Mouse (Mus musculus) hindbrain, embryonic 11.5 days (tissue): ENCODE measurements around the gene Apoc4. TPM values are rescaled to one million over a fixed set of nuclear protein-coding genes. Genes with fewer than 3 reads are reported as not detected.

ENCODE experiments used
- ATAC-seq: fragments of 200-750 bp; cut with Nextera tagmentation; 2 replicates; pipeline ENCODE4 v1.8.0; 2017; ENCODE audit warnings: mild to moderate bottlenecking, moderate TSS enrichment, moderate library complexity; ENCODE audit not compliant: low FRiP score
- DNase-seq: peaks from one replicate; pipeline ENCODE4 v3.0.0-alpha.2; 2015; ENCODE audit warnings: low spot score
- H3K27ac ChIP-seq: fragments of 300-500 bp; sonication (generic); 2 replicates; pipeline ENCODE4 v1.5.1; 2014; ENCODE audit warnings: mild to moderate bottlenecking, low read depth, low read length
- H3K27me3 ChIP-seq: fragments of 300-500 bp; sonication (generic); 2 replicates; pipeline ENCODE4 v1.6.1; 2014; ENCODE audit warnings: mild to moderate bottlenecking, low read length, moderate library complexity, mixed read lengths; ENCODE audit not compliant: control insufficient read depth, insufficient read depth
- H3K36me3 ChIP-seq: fragments of 300-500 bp; sonication (generic); 2 replicates; pipeline ENCODE4 v1.6.1; 2014; ENCODE audit warnings: mild to moderate bottlenecking, low read length, moderate library complexity, mixed read lengths; ENCODE audit not compliant: control insufficient read depth, insufficient read depth
- H3K4me1 ChIP-seq: fragments of 300-500 bp; sonication (generic); replicated peaks from 2 replicates; pipeline ENCODE4 v1.6.1; 2014; ENCODE audit warnings: low read length, mixed read lengths; ENCODE audit not compliant: control insufficient read depth, insufficient read depth
- H3K4me2 ChIP-seq: fragments of 300-500 bp; sonication (generic); replicated peaks from 2 replicates; pipeline ENCODE4 v1.6.1; 2014; ENCODE audit warnings: mild to moderate bottlenecking, low read depth, low read length
- H3K4me3 ChIP-seq: fragments of 300-500 bp; sonication (generic); 2 replicates; pipeline ENCODE4 v1.5.1; 2014; ENCODE audit warnings: low read depth, low read length
- H3K9ac ChIP-seq: fragments of 300-500 bp; sonication (generic); 2 replicates; pipeline ENCODE4 v1.6.1; 2014; ENCODE audit warnings: low read depth, low read length
- H3K9me3 ChIP-seq: fragments of 300-500 bp; sonication (generic); 2 replicates; pipeline ENCODE4 v1.6.1; 2016; ENCODE audit warnings: low read length; ENCODE audit not compliant: control insufficient read depth
- WGBS: fragments of 180-500 bp; shearing (Covaris S2); extraction: QIAGEN DNeasy Blood & Tissue Kit; methylation state at CpG from one replicate; pipeline ENCODE4 v1.1.7; 2014; 5-methylcytosine and 5-hydroxymethylcytosine counted together
- polyA plus RNA-seq: library from polyadenylated mRNA; unstranded; fragments of >200 nt; fragmentation: Nextera tagmentation; extraction: Ambion mirVana; gene quantifications from 2 replicates; pipeline ENCODE4 v1.2.1, GENCODE M21; 2014

Apoc4 gene
- polyA plus RNA-seq, 1 experiment from 2014 or later: not detected

DNA sequence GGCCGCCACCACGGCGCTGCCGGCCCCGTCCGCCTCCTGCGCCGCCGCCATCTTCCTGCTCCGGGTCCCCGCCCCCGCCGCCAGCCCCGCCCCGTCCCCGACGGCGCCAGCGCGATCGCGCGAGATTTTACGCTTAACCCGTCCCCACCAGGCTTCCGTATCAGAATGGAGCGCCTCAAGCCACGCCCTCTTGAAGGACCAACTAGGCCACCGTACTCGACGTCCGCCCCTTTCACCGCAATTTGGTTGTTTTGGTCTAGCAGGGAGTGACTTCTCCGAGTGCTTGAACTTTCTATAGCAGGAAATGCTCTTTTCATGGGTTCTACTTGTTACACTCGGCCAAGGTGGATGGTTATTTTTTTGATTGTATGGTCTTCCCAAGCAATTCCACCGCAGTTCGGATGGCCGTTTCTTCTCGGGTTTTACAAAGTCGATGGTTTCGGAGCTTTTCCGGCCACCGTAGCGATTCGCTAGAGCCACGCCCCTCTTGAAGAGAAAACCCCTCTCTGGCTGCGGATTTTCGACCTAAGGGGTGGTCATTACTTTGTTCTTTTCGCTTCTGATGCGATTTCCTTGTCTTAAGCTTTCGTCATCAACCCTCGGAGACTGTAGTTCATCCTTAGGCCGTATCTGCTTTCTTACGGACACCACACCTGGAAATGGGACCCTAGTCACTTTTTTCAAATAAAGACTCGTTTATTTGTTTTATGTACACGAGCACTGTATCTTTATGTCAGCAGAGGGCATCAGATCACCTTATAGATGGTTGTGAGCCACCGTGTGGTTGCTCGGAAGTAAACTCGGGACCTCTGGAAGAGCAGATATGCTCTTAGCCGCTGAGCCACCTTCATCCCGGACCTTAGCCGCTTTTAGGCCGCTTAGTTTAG, 16.1 kb downstream of the Apoc4 start, which contains the start of gene Clptm1:
Gene Clptm1, minus strand, starts transcription at position 79 of the 887 bp plus-strand sequence.
- H3K27me3 ChIP-seq: no peaks in the 10 kb centered on the region
- peak; percentile 97 for DNase-seq
- peak within 1 kb of the TSS; percentile 87 for H3K27ac ChIP-seq
- H3K9me3 ChIP-seq: no peaks in the 10 kb centered on the region
- WGBS: under 1% methylated on average over 63 of the region's 63 CpGs
- peak; percentile 88 for ATAC-seq
- H3K4me1 ChIP-seq: peaks cover 9% of the 10 kb centered on the region
- H3K4me3 ChIP-seq: peak within 1 kb of the TSS; percentile 100
- peak within 1 kb of the TSS; percentile 88 for H3K9ac ChIP-seq
- 0 out of 2 replicates have a peak, but pooled peaks cover 4% of the 10 kb centered on the region for H3K36me3 ChIP-seq
- H3K4me2 ChIP-seq: peak within 1 kb of the TSS; percentile 77

DNA sequence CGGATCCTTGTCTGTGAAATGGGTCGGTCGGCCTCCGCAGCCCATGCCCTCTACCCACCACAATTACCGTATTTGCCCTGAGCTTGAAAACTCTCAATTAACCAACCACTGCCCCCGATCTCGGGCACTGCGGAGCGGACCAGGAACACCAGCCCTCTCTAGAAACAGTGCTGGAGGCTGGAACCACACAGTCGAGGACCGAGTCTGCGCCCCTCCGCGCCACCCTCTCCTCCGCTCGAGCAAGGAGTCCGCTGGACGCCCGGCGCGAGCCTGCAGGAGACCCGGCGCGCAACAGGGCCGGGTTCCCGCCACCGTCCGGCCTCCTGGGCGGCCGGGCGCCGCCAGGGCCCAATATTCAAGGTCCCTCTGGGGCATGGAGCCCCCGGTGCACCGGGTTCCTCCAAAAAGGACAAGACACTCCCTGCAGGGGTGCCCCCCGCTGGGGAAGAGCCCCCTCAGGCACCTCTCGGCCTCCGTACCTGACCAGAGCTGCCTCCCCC, 16.8 kb downstream of the Apoc4 start:
- H3K4me1 ChIP-seq: peaks cover 9% of the 10 kb centered on the region
- H3K27me3 ChIP-seq: no peaks in the 10 kb centered on the region
- DNase-seq: no peak
- WGBS: under 1% methylated on average over 37 of the region's 37 CpGs
- peak overlapping the region; percentile 53 for H3K27ac ChIP-seq
- H3K9ac ChIP-seq: peak overlapping the region; percentile 88
- ATAC-seq: peak; percentile 65
- H3K4me3 ChIP-seq: peak overlapping the region; percentile 100
- no peaks in the 10 kb centered on the region for H3K9me3 ChIP-seq
- H3K4me2 ChIP-seq: peak overlapping the region; percentile 77
- 0 out of 2 replicates have a peak, but pooled peaks cover 4% of the 10 kb centered on the region for H3K36me3 ChIP-seq

DNA sequence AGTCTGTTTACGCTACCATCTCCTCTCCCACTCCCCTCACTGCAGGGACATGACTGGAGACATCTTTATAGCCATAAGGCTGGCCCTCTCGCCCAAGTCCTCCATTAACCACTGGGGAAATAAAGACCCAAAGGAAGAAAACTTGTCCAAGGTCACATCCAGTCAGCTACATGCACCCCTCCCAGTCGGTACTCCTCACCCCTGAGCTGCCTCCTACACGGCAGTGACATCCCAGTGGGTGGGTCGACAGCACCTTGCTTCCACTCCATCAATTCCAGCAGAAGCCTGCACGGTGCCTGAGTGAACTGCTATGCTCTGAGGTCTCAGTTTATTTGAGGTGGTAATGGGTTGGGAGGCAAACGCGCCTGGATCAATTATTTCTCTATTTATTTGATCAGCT, 17.3 kb downstream of the Apoc4 start:
- WGBS: 17% methylated on average over 8 of the region's 8 CpGs
- Histone ChIP-seq H3K4me3 (peak overlapping the region; percentile 100), H3K9me3 (no peaks in the 10 kb centered on the region), H3K4me1 (peaks cover 9% of the 10 kb centered on the region), H3K27me3 (no peaks in the 10 kb centered on the region), H3K36me3 (0 out of 2 replicates have a peak, but pooled peaks cover 4% of the 10 kb centered on the region), H3K9ac (peak overlapping the region; percentile 88), H3K27ac (no peak overlapping the region), H3K4me2 (peak overlapping the region; percentile 77)
- ATAC-seq: 0 out of 2 replicates have a peak, but pooled peaks have one; percentile 10
- DNase-seq: no peak

DNA sequence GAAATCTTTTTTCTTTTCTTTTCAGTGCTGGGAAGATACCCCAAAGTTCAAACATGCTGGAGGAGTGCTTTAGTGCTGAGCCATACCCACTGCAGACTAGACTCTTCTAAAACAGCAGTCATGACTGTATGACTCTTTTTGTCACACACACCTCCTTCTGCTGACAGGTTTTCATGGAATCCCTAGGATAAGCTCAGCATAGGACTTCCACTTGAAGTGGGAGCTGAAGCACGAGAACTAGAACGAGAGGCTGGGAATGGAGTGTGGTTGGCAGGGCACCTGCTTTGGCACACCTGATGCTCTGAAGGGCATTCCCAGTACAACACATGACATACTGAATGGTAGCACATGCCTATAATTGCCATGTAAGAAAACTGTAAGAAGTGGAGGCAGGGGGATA, 28.7 kb downstream of the Apoc4 start:
- Histone ChIP-seq H3K27ac (no peak overlapping the region), H3K4me1 (no peaks in the 10 kb centered on the region), H3K27me3 (no peaks in the 10 kb centered on the region), H3K4me2 (no peak overlapping the region), H3K36me3 (peaks cover 4% of the 10 kb centered on the region; the same call in 1 of the 2 replicates), H3K9me3 (no peaks in the 10 kb centered on the region), H3K9ac (no peak overlapping the region), H3K4me3 (no peak overlapping the region)
- 100% methylated on average over 2 of the region's 2 CpGs for WGBS
- ATAC-seq (no peak), DNase-seq (no peak)

DNA sequence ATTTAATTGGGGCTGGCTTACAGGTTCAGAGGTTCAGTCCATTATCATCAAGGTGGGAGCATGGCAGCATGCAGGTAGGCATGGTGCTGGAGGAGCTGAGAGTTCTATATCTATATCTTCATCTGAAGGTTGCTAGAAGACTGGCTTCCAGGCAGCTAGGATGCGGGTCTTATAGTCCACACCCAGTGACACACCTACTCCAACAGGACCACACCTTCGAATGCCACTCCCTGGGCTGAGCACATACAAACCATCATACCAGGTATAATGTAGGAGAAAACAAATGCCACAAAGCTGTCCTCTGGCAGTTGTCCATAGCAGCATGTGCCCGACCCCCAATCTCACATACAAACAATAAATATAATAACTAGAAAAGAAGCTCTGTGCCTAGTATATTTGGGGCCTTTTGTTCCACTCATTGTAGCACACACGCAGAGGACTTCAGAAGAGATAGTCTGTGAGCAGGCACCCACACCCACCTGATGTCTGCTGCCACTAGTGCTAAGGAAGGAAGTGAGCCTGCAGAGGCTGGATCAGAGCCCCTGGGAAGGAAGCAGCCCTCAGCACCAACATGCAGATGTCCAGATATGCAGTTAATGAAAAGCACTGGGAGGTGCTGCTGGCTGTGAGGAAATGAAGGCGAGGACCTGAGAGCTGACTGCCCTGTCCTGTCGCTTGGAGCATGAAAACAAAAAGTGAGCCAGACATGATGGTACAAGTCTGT, 30.1 kb downstream of the Apoc4 start:
- H3K36me3 ChIP-seq: peaks cover 7% of the 10 kb centered on the region; the same call in 1 of the 2 replicates
- H3K27ac ChIP-seq: no peak overlapping the region
- no peaks in the 10 kb centered on the region for H3K27me3 ChIP-seq
- DNase-seq (no peak), ATAC-seq (no peak)
- H3K9ac ChIP-seq: no peak overlapping the region
- 91% methylated on average over 6 of the region's 6 CpGs for WGBS
- no peak overlapping the region for H3K4me3 ChIP-seq
- no peaks in the 10 kb centered on the region for H3K9me3 ChIP-seq
- H3K4me2 ChIP-seq: no peak overlapping the region
- no peaks in the 10 kb centered on the region for H3K4me1 ChIP-seq

DNA sequence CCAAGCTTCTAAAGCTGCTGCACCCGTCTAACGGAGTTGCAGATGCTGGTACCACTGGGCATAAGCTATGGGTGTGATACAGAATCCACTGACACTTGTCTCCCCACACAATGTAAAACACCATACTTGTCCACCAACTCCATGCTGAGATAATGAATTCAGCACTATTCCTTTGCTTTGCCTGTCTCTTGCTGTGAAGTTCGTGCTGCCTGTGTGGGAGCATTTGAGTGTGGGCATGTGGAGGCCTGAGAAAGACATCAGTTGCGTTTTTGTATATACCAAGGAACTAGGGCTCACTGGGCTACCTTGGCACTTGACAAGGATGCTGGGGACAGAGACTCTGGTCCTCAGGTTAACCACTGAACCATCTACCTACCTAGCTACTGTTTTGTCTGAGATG, 40.1 kb downstream of the Apoc4 start:
- peaks cover 29% of the 10 kb centered on the region for H3K36me3 ChIP-seq
- H3K27me3 ChIP-seq: no peaks in the 10 kb centered on the region
- no peak for ATAC-seq
- H3K9me3 ChIP-seq: no peaks in the 10 kb centered on the region
- H3K9ac ChIP-seq: no peak overlapping the region
- H3K4me1 ChIP-seq: no peaks in the 10 kb centered on the region
- no peak overlapping the region for H3K27ac ChIP-seq
- no peak for DNase-seq
- 90% methylated on average over 4 of the region's 4 CpGs for WGBS
- H3K4me3 ChIP-seq: no peak overlapping the region
- no peak overlapping the region for H3K4me2 ChIP-seq

DNA sequence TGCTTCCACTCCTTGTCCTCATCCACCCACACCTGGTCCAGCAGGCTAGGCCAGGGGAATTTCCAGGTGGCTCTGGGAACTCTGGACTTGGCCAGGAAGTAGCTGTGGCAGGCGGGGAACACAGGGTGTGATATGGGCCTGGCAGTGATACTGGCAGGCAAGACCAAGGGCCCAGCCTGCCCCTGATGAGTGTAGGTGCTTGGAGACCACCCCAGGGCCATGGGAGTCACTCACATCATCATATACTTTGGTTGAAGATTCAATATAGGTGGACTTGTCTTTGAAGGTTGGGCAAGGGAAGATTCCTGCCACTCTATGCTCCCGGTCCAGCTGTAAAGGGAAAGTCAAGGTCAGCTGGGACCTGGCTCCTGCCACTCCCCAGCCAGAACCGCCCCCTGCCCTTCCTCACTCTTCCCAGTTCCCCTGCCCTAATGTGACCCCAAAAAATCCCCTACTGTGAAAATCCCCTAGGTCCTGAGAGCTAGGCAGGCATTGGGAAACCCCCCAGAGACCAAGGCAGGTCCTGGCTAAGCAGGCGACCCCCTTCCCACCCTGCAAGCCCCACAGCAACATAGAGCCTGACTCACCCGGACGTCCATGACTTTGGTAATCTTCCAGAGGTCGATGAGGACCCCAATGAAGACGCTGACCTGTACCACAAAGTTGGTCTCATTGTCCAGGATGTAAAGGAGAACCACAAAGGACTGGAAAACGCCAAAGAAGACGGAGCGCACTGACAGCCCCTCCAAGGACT, 46.0 kb downstream of the Apoc4 start:
- WGBS: 89% methylated on average over 11 of the region's 11 CpGs
- DNase-seq: no peak
- no peak for ATAC-seq
- no peaks in the 10 kb centered on the region for H3K4me1 ChIP-seq
- peaks cover 20% of the 10 kb centered on the region for H3K36me3 ChIP-seq
- no peak overlapping the region for H3K4me3 ChIP-seq
- no peak overlapping the region for H3K4me2 ChIP-seq
- no peaks in the 10 kb centered on the region for H3K27me3 ChIP-seq
- no peak overlapping the region for H3K9ac ChIP-seq
- H3K27ac ChIP-seq: no peak overlapping the region
- H3K9me3 ChIP-seq: no peaks in the 10 kb centered on the region

DNA sequence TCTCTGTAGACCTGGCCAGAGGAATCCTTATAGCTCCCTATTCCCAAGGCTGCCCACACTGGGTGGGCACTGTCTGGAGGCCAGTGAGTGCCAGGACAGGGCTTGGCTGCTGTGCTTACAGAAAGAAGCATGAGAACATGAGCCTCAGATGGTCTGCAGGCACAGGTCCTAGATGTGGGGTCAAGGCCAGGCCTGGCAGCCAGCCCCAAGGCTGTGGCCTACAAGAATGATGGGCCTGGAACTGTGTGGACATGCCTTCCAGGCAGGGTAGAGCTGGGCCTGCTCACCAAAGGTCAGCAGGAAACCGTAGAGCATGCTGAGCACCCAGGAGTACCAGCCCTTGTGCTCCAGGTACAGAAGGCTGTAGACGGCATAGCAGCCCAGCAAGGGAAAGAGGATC, 46.7 kb downstream of the Apoc4 start:
- Histone ChIP-seq H3K4me3 (no peak overlapping the region), H3K4me1 (no peaks in the 10 kb centered on the region), H3K9ac (no peak overlapping the region), H3K27me3 (no peaks in the 10 kb centered on the region), H3K36me3 (peaks cover 20% of the 10 kb centered on the region), H3K9me3 (no peaks in the 10 kb centered on the region), H3K4me2 (no peak overlapping the region), H3K27ac (no peak overlapping the region)
- ATAC-seq (no peak), DNase-seq (no peak)
- WGBS: 90% methylated on average over 2 of the region's 2 CpGs
